Mouse (Mus musculus): ENCODE measurements around the gene Vps37c.

Gene Vps37c

GRCm38 (mm10) chr19:10689470-10690166, 1.1 kb downstream of the Vps37c start:
- DNase-seq (ENCODE audit: low spot score in 2 of 2): no peak

- DNase-seq (ENCODE audit: low spot score in 2 of 2): no peak
These were observed 1.8 kb downstream of the Vps37c start for GRCm38 (mm10) chr19:10690336-10690735.

DNA sequence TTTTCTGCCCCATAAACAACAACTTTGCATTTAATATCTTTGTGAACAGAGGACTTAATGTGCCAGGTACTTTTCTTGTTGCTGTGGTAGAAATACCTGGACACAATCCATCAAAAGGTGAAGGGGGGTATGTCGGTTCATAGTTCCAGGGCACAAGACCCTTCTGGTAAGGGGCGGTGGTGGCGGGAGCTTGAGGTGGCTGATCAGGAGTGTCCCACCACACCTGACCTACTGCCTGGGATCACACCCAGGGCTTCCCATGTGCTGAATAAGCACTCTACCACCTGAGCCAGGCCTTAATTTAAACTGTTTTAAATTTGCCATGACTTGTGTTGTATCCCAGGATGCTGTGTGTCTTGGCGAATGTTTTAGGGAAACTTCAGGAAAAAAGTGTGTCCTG, 2.6 kb downstream of the Vps37c start:
- DNase-seq (ENCODE audit: low spot score in 2 of 2): no peak

DNA sequence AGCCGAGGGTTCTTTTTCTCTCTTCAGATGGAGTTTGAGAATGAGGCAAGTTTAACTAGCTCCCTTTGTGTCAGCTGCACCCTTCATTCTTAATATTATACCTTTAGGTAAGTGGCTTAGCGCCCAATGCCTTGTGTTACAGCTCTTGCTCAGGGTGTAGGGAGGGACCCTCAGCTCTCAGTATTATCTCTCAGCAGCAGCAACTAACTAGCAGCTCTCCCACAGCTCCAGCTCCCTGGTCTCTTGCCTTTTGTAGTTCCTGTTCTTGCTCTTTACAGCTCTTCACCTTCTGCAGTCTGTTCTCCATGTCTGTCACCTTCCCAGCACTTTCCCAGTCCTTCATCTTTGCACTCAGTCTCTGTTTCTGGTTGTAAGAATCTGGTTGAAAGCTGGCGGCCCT, 3.1 kb downstream of the Vps37c start:
- DNase-seq (ENCODE audit: low spot score in 2 of 2): no peak

DNA sequence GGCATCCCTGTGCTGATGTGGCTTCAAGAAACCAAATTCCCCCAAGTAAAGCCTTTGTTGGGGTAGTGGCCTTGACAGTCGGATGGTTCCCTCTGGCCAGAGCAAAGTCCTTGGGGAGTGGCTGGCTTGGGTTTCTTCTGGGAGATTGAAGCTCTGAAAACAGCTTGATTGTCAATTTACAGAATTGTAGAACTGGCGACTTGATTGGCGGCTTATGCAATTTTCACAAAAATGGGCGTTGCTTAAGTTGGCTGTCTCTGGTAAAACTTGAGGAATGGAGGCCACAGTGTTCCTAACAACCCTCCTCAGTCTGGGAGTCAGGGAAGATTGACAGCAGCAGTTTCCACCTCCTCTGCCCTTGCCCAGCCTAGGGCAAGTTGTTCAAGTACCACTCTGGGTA, 3.8 kb downstream of the Vps37c start:
- no peak for DNase-seq (ENCODE audit: low spot score in 2 of 2)

GRCm38 (mm10) chr19:10693926-10694682, 5.6 kb downstream of the Vps37c start:
- DNase-seq (ENCODE audit: low spot score in 2 of 2): no peak

GRCm38 (mm10) chr19:10695801-10696200, 7.3 kb downstream of the Vps37c start:
- DNase-seq (ENCODE audit: low spot score in 2 of 2): no peak

- DNase-seq (ENCODE audit: low spot score in 2 of 2): no peak
These were observed 9.8 kb downstream of the Vps37c start for GRCm38 (mm10) chr19:10698131-10698991.

DNA sequence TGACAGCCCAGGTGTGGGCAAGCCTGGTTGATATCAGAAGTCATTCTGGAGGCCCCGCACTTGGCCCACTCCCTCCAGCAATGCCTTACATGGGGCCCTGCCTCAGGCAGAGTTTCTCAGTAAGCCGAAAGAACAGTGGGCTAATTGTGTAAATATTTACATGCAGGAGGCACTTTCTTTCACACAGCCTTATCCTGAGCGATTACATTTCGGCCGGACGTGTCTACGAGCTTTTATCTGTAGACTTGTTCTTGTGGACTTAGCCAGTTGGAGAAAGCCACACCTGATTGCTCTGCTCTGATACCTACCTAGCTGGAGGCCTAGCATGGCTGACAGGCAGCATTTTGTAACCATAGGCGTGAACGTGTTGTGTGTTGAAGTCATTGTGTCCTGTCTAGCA, 11.3 kb downstream of the Vps37c start:
- no peak for DNase-seq (ENCODE audit: low spot score in 2 of 2)

GRCm38 (mm10) chr19:10701013-10701726, 12.6 kb downstream of the Vps37c start:
- no peak for DNase-seq (ENCODE audit: low spot score in 2 of 2)

- DNase-seq (ENCODE audit: low spot score in 2 of 2): no peak
These were observed 13.6 kb downstream of the Vps37c start for GRCm38 (mm10) chr19:10702125-10702524.

GRCm38 (mm10) chr19:10703470-10703869, 14.9 kb downstream of the Vps37c start:
- no peak for DNase-seq (ENCODE audit: low spot score in 2 of 2)

- DNase-seq (ENCODE audit: low spot score in 2 of 2): no peak
These were observed 18.7 kb downstream of the Vps37c start for GRCm38 (mm10) chr19:10707087-10707875.

GRCm38 (mm10) chr19:10707881-10708280, 19.3 kb downstream of the Vps37c start:
- no peak for DNase-seq (ENCODE audit: low spot score in 2 of 2)

DNA sequence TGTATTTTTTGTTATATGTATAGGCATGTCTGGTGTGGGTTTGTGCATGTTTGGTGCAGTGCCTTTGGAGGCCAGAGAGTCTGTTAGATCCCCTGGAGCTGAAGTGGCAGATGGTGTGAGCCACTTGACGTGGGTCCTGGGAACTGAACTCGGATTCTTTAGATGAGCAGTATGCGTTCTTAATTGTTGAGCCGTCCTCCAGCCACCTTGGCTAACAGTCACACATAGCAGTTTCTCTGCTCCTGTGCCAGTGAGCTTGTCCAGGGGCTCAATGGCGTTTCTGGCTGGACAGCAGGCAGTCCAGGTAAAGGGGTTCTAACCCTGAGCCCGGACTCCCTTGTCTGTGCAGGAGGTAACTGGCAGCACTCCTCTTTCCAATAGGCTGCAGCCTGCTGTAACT, 20.4 kb downstream of the Vps37c start:
- DNase-seq (ENCODE audit: low spot score in 2 of 2): no peak

- DNase-seq (ENCODE audit: low spot score in 2 of 2): peak; percentile 97 to 98
These were observed 21.0 kb downstream of the Vps37c start for GRCm38 (mm10) chr19:10709360-10710087.

DNA sequence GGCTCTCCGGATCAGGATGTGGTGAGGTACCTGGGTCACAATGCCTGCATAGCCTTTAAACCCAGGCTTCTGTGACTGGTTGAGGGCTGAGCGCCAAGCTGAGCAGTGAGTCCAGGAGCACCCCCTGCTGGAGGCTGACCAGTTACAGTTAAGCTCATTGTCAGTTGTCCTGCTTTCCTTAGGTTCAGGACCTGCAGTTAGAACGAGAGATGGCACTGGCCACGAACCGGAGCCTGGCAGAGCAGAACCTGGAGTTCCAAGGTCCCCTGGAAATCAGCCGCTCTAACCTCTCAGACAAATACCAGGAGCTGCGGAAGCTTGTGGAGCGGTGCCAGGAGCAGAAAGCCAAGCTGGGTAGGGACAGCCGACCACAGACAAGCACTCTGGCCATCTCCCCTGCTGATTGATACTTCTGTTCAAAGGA, 21.6 kb downstream of the Vps37c start:
- peak; percentile 80 to 83 for DNase-seq (ENCODE audit: low spot score in 2 of 2)

DNA sequence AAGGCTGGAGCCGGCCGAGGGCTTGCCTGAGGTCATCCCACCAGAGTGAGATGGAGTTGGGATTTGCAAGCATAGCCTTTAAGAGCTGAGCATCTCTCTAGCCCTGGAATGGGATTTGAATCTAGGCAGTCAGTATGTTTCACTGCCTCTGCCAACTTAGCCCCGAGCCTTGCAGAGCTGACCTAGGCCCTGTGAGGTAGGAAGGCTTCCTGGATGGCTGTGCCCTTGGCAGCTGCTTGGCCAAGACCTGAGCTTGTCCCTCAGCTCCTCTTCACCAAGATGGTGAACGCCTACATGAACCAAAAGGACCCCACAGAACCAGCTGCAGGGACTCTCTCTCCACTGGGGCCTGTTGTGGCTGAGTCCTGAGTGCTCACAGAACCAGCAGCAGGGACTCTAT, 22.2 kb downstream of the Vps37c start:
- no peak for DNase-seq (ENCODE audit: low spot score in 2 of 2)

- DNase-seq (ENCODE audit: low spot score in 2 of 2): no peak
These were observed 23.7 kb downstream of the Vps37c start for GRCm38 (mm10) chr19:10712194-10712593.

GRCm38 (mm10) chr19:10712646-10713045, 24.1 kb downstream of the Vps37c start:
- DNase-seq (ENCODE audit: low spot score in 2 of 2): no peak

Data from right cerebral cortex, postnatal 10 days (tissue).